Mouse (Mus musculus) intestine, embryonic 15.5 days (tissue): ENCODE measurements around the gene Becn1. TPM values are rescaled to one million over a fixed set of nuclear protein-coding genes. Genes with fewer than 3 reads are reported as not detected.

Experiments used
- ATAC-seq: fragments of 200-750 bp; cut with Nextera tagmentation; 2 replicates; pipeline ENCODE4 v1.8.0; 2017; ENCODE audit warnings: moderate TSS enrichment, moderate library complexity
- H3K27ac ChIP-seq: fragments of 300-500 bp; sonication (generic); 2 replicates; pipeline ENCODE4 v1.5.1; 2015; ENCODE audit warnings: mild to moderate bottlenecking, inconsistent platforms
- H3K27me3 ChIP-seq: fragments of 300-500 bp; sonication (generic); replicated peaks from 2 replicates; pipeline ENCODE4 v1.6.1; 2015; ENCODE audit warnings: inconsistent platforms
- H3K36me3 ChIP-seq: fragments of 300-500 bp; sonication (generic); 2 replicates; pipeline ENCODE4 v1.6.1; 2015; ENCODE audit warnings: inconsistent platforms
- H3K4me1 ChIP-seq: fragments of 300-500 bp; sonication (generic); replicated peaks from 2 replicates; pipeline ENCODE4 v1.6.1; 2015; ENCODE audit warnings: inconsistent platforms
- H3K4me2 ChIP-seq: fragments of 300-500 bp; sonication (generic); replicated peaks from 2 replicates; pipeline ENCODE4 v1.6.1; 2015; ENCODE audit warnings: mild to moderate bottlenecking, inconsistent platforms
- H3K4me3 ChIP-seq: fragments of 300-500 bp; sonication (generic); replicated peaks from 2 replicates; pipeline ENCODE4 v1.5.1; 2015; ENCODE audit warnings: inconsistent platforms
- H3K9ac ChIP-seq: fragments of 300-500 bp; sonication (generic); 2 replicates; pipeline ENCODE4 v1.6.1; 2015; ENCODE audit warnings: inconsistent platforms
- H3K9me3 ChIP-seq: fragments of 300-500 bp; sonication (generic); 2 replicates; pipeline ENCODE4 v1.6.1; 2016; ENCODE audit warnings: inconsistent platforms
- WGBS: fragments of 180-500 bp; shearing (Covaris S2); methylation state at CpG from one replicate; pipeline ENCODE4 v1.1.7; 2015; 5-methylcytosine and 5-hydroxymethylcytosine counted together
- polyA plus RNA-seq: library from polyadenylated mRNA; unstranded; fragments of >200 nt; fragmentation: Nextera tagmentation; extraction: Ambion mirVana; gene quantifications from 2 replicates; pipeline ENCODE4 v1.2.1, GENCODE M21; 2015

The Becn1 gene
- polyA plus RNA-seq, 1 experiment from 2014 or later: 132 TPM

- Histone ChIP-seq H3K9me3 (no peaks in the 10 kb centered on the region), H3K27me3 (no peaks in the 10 kb centered on the region), H3K36me3 (no peaks in the 10 kb centered on the region), H3K4me1 (peaks cover 15% of the 10 kb centered on the region), H3K4me2 (peak overlapping the region; percentile 87), H3K27ac (0 out of 2 replicates have a peak overlapping the region, but pooled peaks have one; percentile 7), H3K9ac (no peak overlapping the region), H3K4me3 (peak overlapping the region; percentile 56)
- WGBS: 81% methylated on average over 6 of the region's 6 CpGs
- ATAC-seq: no peak
Observed at GRCm38 (mm10) chr11:101247521-101248030, 54.5 kb downstream of the Becn1 start.

- Histone ChIP-seq H3K27ac (peak overlapping the region; percentile 89), H3K9ac (peak overlapping the region; percentile 67), H3K27me3 (no peaks in the 10 kb centered on the region), H3K4me2 (peak overlapping the region; percentile 87), H3K4me3 (peak overlapping the region; percentile 56), H3K9me3 (no peaks in the 10 kb centered on the region), H3K4me1 (peaks cover 15% of the 10 kb centered on the region), H3K36me3 (no peaks in the 10 kb centered on the region)
- no peak; the same call in 1 of the 2 replicates for ATAC-seq
- 14% methylated on average over 7 of the region's 7 CpGs for WGBS
Observed at GRCm38 (mm10) chr11:101246702-101247012, 55.4 kb downstream of the Becn1 start.

GRCm38 (mm10) chr11:101245855-101246701 is 56.0 kb downstream of the Becn1 start, which contains the start of gene Ramp2:
Gene Ramp2 (plus strand): TSS chr11:101246028.
- H3K27me3 ChIP-seq: no peaks in the 10 kb centered on the region
- WGBS: under 1% methylated on average over 58 of the region's 63 CpGs
- H3K9ac ChIP-seq: peak within 1 kb of the TSS; percentile 67
- no peaks in the 10 kb centered on the region for H3K9me3 ChIP-seq
- peak within 1 kb of the TSS; percentile 89 for H3K27ac ChIP-seq
- ATAC-seq: peak; percentile 75
- H3K4me3 ChIP-seq: peak within 1 kb of the TSS; percentile 56
- no peaks in the 10 kb centered on the region for H3K36me3 ChIP-seq
- H3K4me1 ChIP-seq: peaks cover 15% of the 10 kb centered on the region
- peak within 1 kb of the TSS; percentile 87 for H3K4me2 ChIP-seq

GRCm38 (mm10) chr11:101245071-101245470 is 57.0 kb downstream of the Becn1 start:
- Histone ChIP-seq H3K4me3 (no peak overlapping the region), H3K27ac (0 out of 2 replicates have a peak overlapping the region, but pooled peaks have one; percentile 89), H3K36me3 (no peaks in the 10 kb centered on the region), H3K9ac (no peak overlapping the region), H3K4me2 (peak overlapping the region; percentile 87; the same call in 1 of the 2 replicates), H3K4me1 (peaks cover 15% of the 10 kb centered on the region), H3K9me3 (no peaks in the 10 kb centered on the region), H3K27me3 (no peaks in the 10 kb centered on the region)
- no peak for ATAC-seq
- WGBS: 45% methylated on average over 4 of the region's 4 CpGs

GRCm38 (mm10) chr11:101238071-101238647 is 63.9 kb downstream of the Becn1 start:
- H3K4me1 ChIP-seq: 0 out of 2 replicates have a peak, but pooled peaks cover 4% of the 10 kb centered on the region
- H3K9ac ChIP-seq: no peak overlapping the region
- no peaks in the 10 kb centered on the region for H3K27me3 ChIP-seq
- no peaks in the 10 kb centered on the region for H3K9me3 ChIP-seq
- 28% methylated on average over 5 of the region's 5 CpGs for WGBS
- no peak overlapping the region for H3K4me2 ChIP-seq
- H3K4me3 ChIP-seq: no peak overlapping the region
- H3K27ac ChIP-seq: peak overlapping the region; percentile 81
- peak; percentile 68 for ATAC-seq
- H3K36me3 ChIP-seq: no peaks in the 10 kb centered on the region

- WGBS: 95% methylated on average over 5 of the region's 5 CpGs
- no peak overlapping the region for H3K4me3 ChIP-seq
Observed at GRCm38 (mm10) chr11:101236782-101237181, 65.3 kb downstream of the Becn1 start.

More at GRCm38 (mm10) chr11:101236782-101237181, 65.3 kb downstream of the Becn1 start:
- Histone ChIP-seq H3K27ac (no peak overlapping the region), H3K36me3 (no peaks in the 10 kb centered on the region), H3K4me1 (peaks cover 12% of the 10 kb centered on the region), H3K4me2 (no peak overlapping the region), H3K27me3 (no peaks in the 10 kb centered on the region), H3K9me3 (no peaks in the 10 kb centered on the region), H3K9ac (no peak overlapping the region)
- ATAC-seq: no peak

Other genes starting within 250 kb of the Becn1 start
- 14.9 and 16.4 TPM in 2 replicates for gene Naglu, start 232.3 kb downstream of the Becn1 start, polyA plus RNA-seq
- not detected in 2 replicates for gene Hsd17b1, start 223.9 kb downstream of the Becn1 start, polyA plus RNA-seq
- 41.8 and 43.9 TPM in 2 replicates for gene Coasy, start 219.7 kb downstream of the Becn1 start, polyA plus RNA-seq
- gene Mlx, start 215.0 kb downstream of the Becn1 start, polyA plus RNA-seq: 65.0 and 65.4 TPM in 2 replicates
- gene Psmc3ip, start 206.8 kb downstream of the Becn1 start, polyA plus RNA-seq: 22.6 and 23.4 TPM in 2 replicates
- 17.0 and 17.2 TPM in 2 replicates for gene Retreg3, start 182.4 kb downstream of the Becn1 start, polyA plus RNA-seq
- gene Tubg1, start 182.3 kb downstream of the Becn1 start, polyA plus RNA-seq: 58.7 and 59.2 TPM in 2 replicates
- gene Tubg2, start 146.4 kb downstream of the Becn1 start, polyA plus RNA-seq: 4.4 and 4.8 TPM in 2 replicates
- 0.82 and 1.0 TPM in 2 replicates for gene Cntnap1, start 131.8 kb downstream of the Becn1 start, polyA plus RNA-seq
- gene Plekhh3, start 130.9 kb downstream of the Becn1 start, polyA plus RNA-seq: 11.1 and 12.7 TPM in 2 replicates
- 0.25 and 0.36 TPM in 2 replicates for gene Ccr10, start 126.8 kb downstream of the Becn1 start, polyA plus RNA-seq
- gene Ezh1, start 75.8 kb downstream of the Becn1 start, polyA plus RNA-seq: 16.0 and 16.3 TPM in 2 replicates
- gene Ramp2, start 56.3 kb downstream of the Becn1 start, polyA plus RNA-seq: 98.5 and 114 TPM in 2 replicates
- 135 and 142 TPM in 2 replicates for gene Vps25, start 48.6 kb downstream of the Becn1 start, polyA plus RNA-seq
- gene Wnk4, start 41.7 kb downstream of the Becn1 start, polyA plus RNA-seq: 12.3 and 12.7 TPM in 2 replicates
- 0.72 and 1.1 TPM in 2 replicates for gene Cntd1, start 23.3 kb downstream of the Becn1 start, polyA plus RNA-seq
- gene Coa3, start 23.2 kb downstream of the Becn1 start, polyA plus RNA-seq: 250 and 261 TPM in 2 replicates
- 137 and 147 TPM in 2 replicates for gene Psme3, start 13.9 kb upstream of the Becn1 start, polyA plus RNA-seq
- 1.2 and 1.3 TPM in 2 replicates for gene Aoc2, start 22.8 kb upstream of the Becn1 start, polyA plus RNA-seq
- gene Aoc3, start 28.3 kb upstream of the Becn1 start, polyA plus RNA-seq: 2.1 and 2.7 TPM in 2 replicates
- 0.30 and 0.39 TPM in 2 replicates for gene G6pc, start 65.3 kb upstream of the Becn1 start, polyA plus RNA-seq
- gene Aarsd1, start 115.3 kb upstream of the Becn1 start, polyA plus RNA-seq: 60.1 and 63.3 TPM in 2 replicates
- 7.3 and 10.6 TPM in 2 replicates for gene Gm27029, start 122.5 kb upstream of the Becn1 start, polyA plus RNA-seq
- 16.9 and 17.3 TPM in 2 replicates for gene Rundc1, start 122.8 kb upstream of the Becn1 start, polyA plus RNA-seq
- gene Ptges3l, start 123.0 kb upstream of the Becn1 start, polyA plus RNA-seq: 11.7 TPM in 2 replicates
- gene Rpl27, start 140.0 kb upstream of the Becn1 start, polyA plus RNA-seq: 322 and 353 TPM in 2 replicates
- gene Ifi35, start 146.1 kb upstream of the Becn1 start, polyA plus RNA-seq: 23.9 and 24.5 TPM in 2 replicates
- gene Rnd2, start 162.7 kb upstream of the Becn1 start, polyA plus RNA-seq: 23.7 and 24.5 TPM in 2 replicates
- 69.7 and 70.0 TPM in 2 replicates for gene Vat1, start 163.9 kb upstream of the Becn1 start, polyA plus RNA-seq
- 8.4 and 10.2 TPM in 2 replicates for gene Brca1, start 249.7 kb upstream of the Becn1 start, polyA plus RNA-seq
- 57.0 and 61.2 TPM in 2 replicates for gene Nbr1, start 249.9 kb upstream of the Becn1 start, polyA plus RNA-seq